Mouse (Mus musculus) CH12.LX (cell line): Measurements from ENCODE around the gene Washc3. TPM values are rescaled to one million over a fixed set of nuclear protein-coding genes. Genes with fewer than 3 reads are reported as not detected.

Experiments
- DNase-seq: peaks from one replicate; pipeline ENCODE4 v3.0.0-alpha.2; 2013; ENCODE audit errors: extremely low read depth
- H3K27ac ChIP-seq: 2 replicates; pipeline ENCODE4 v1.5.1; 2012; ENCODE audit warnings: low read depth, mild to moderate bottlenecking, control low read depth, moderate library complexity; ENCODE audit not compliant: insufficient read depth
- H3K27me3 ChIP-seq: replicated peaks from 2 replicates; pipeline ENCODE3; 2012; ENCODE audit warnings: inconsistent platforms
- H3K36me3 ChIP-seq, 2 experiments: replicated peaks in 1 of 2; 2 replicates each; pipeline versions ENCODE3 to v1.6.1; 2012; ENCODE audit warnings: inconsistent platforms in 1 of 2, low read length in 1 of 2, mild to moderate bottlenecking in 1 of 2, mixed read lengths in 1 of 2, moderate library complexity in 1 of 2; ENCODE audit not compliant: control insufficient read depth in 1 of 2, insufficient read depth in 1 of 2
- H3K4me1 ChIP-seq, 2 experiments: 2 replicates each; pipeline ENCODE4 v1.6.1; 2012; ENCODE audit warnings: inconsistent platforms in 1 of 2, moderate library complexity in 1 of 2; ENCODE audit not compliant: insufficient read depth in 2 of 2, control insufficient read depth in 1 of 2
- H3K4me2 ChIP-seq: 2 replicates; pipeline ENCODE4 v1.6.1; 2012; ENCODE audit warnings: low read depth, mild to moderate bottlenecking, control low read depth; ENCODE audit not compliant: poor library complexity, insufficient read depth, severe bottlenecking
- H3K4me3 ChIP-seq, 3 experiments: fragments of 150-350 bp in 1 of 3; sonication (generic) in 1 of 3; replicated peaks in 1 of 3; 2 replicates each; pipeline versions ENCODE3 to v1.5.1; 2011 to 2012; ENCODE audit warnings: low read depth in 2 of 3, low read length in 2 of 3, mild to moderate bottlenecking in 2 of 3, moderate library complexity in 2 of 3, control low read depth in 1 of 3, improper control_type of control experiment in 1 of 3, inconsistent platforms in 1 of 3, mixed read lengths in 1 of 3; ENCODE audit not compliant: poor library complexity in 1 of 3
- H3K79me2 ChIP-seq: replicated peaks from 2 replicates; pipeline ENCODE4 v1.6.1; 2012; ENCODE audit warnings: mild to moderate bottlenecking, moderate library complexity; ENCODE audit not compliant: control insufficient read depth, poor library complexity, insufficient read depth, severe bottlenecking; ENCODE audit errors: extremely low read depth
- H3K9ac ChIP-seq: 2 replicates; pipeline ENCODE4 v1.6.1; 2012; ENCODE audit warnings: low read depth, mild to moderate bottlenecking, control low read depth, moderate library complexity; ENCODE audit not compliant: insufficient read depth
- H3K9me3 ChIP-seq: replicated peaks from 2 replicates; pipeline ENCODE3; 2012; ENCODE audit warnings: low read length, inconsistent platforms, mixed read lengths
- CHD1 ChIP-seq: IDR thresholded peaks from 2 replicates; pipeline ENCODE4 v1.6.1; 2012; ENCODE audit warnings: low read depth, low read length, improper control_type of control experiment, inconsistent platforms
- EP300 ChIP-seq: IDR thresholded peaks from 2 replicates; pipeline ENCODE4 v1.6.1; 2011; ENCODE audit warnings: low read length, improper control_type of control experiment
- GABPA ChIP-seq: IDR thresholded peaks from 2 replicates; pipeline ENCODE4 v1.6.1; 2012; ENCODE audit warnings: low read depth, low read length, improper control_type of control experiment, inconsistent platforms; ENCODE audit not compliant: insufficient replicate concordance
- JUND ChIP-seq: conservative IDR thresholded peaks from 2 replicates; pipeline ENCODE4 v1.6.1; 2011; ENCODE audit warnings: low read depth, low read length, improper control_type of control experiment
- MAFK ChIP-seq: IDR thresholded peaks from 2 replicates; pipeline ENCODE4 v1.6.1; 2011; ENCODE audit warnings: low read length, improper control_type of control experiment; ENCODE audit not compliant: insufficient replicate concordance
- MAZ ChIP-seq: IDR thresholded peaks from 2 replicates; pipeline ENCODE4 v1.6.1; 2012; ENCODE audit warnings: low read depth, mild to moderate bottlenecking, inconsistent platforms, low read length, improper control_type of control experiment, moderate library complexity
- MXI1 ChIP-seq: IDR thresholded peaks from 2 replicates; pipeline ENCODE4 v1.6.1; 2011; ENCODE audit warnings: mild to moderate bottlenecking, low read depth, low read length, improper control_type of control experiment
- NELFE ChIP-seq: IDR thresholded peaks from 2 replicates; pipeline ENCODE4 v1.6.1; 2011; ENCODE audit warnings: low read depth, low read length, improper control_type of control experiment
- NRF1 ChIP-seq: IDR thresholded peaks from 2 replicates; pipeline ENCODE4 v1.6.1; 2014; ENCODE audit warnings: low read depth, mild to moderate bottlenecking, inconsistent platforms, low read length, improper control_type of control experiment, moderate library complexity
- RAD21 ChIP-seq: IDR thresholded peaks from 2 replicates; pipeline ENCODE4 v1.6.1; 2011; ENCODE audit warnings: low read depth, mild to moderate bottlenecking, low read length, improper control_type of control experiment, moderate library complexity
- RCOR1 ChIP-seq: conservative IDR thresholded peaks from 2 replicates; pipeline ENCODE4 v1.6.1; 2012; ENCODE audit warnings: low read depth, mild to moderate bottlenecking, inconsistent platforms, low read length, improper control_type of control experiment
- TCF12 ChIP-seq: IDR thresholded peaks from 2 replicates; pipeline ENCODE4 v1.6.1; 2014; ENCODE audit warnings: low read depth, mild to moderate bottlenecking, inconsistent platforms, low read length, improper control_type of control experiment
- UBTF ChIP-seq: IDR thresholded peaks from 2 replicates; pipeline ENCODE4 v1.6.1; 2012; ENCODE audit warnings: low read depth, mild to moderate bottlenecking, inconsistent platforms, low read length, improper control_type of control experiment, moderate library complexity
- USF1 ChIP-seq: IDR thresholded peaks from 2 replicates; pipeline ENCODE4 v1.6.1; 2014; ENCODE audit warnings: low read depth, mild to moderate bottlenecking, inconsistent platforms, low read length, improper control_type of control experiment
- ZC3H11A ChIP-seq: IDR thresholded peaks from 2 replicates; pipeline ENCODE4 v1.6.1; 2012; ENCODE audit warnings: low read depth, mild to moderate bottlenecking, inconsistent platforms, low read length, improper control_type of control experiment
- ZKSCAN1 ChIP-seq: IDR thresholded peaks from 2 replicates; pipeline ENCODE4 v1.6.1; 2012; ENCODE audit warnings: low read depth, inconsistent platforms, low read length, improper control_type of control experiment, borderline replicate concordance
- ZMIZ1 ChIP-seq: IDR thresholded peaks from 2 replicates; pipeline ENCODE4 v1.6.1; 2012; ENCODE audit warnings: low read depth, mild to moderate bottlenecking, inconsistent platforms, low read length, improper control_type of control experiment
- dilution Hi-C: fragments of 300-500 bp; cut with MboI; formaldehyde crosslinking; loops from 2 replicates; pipeline ENCODE4 v1.14.3; 2020; ENCODE audit warnings: low sequenced_read_pairs; ENCODE audit not compliant: extremely low pct_unique_long_range_greater_than_20kb, extremely low pct_ligation_motif_present
- in situ Hi-C: fragments of 300-500 bp; cut with MboI; formaldehyde crosslinking; loops from 3 replicates; pipeline ENCODE4 v1.14.3; 2019; ENCODE audit warnings: low sequenced_read_pairs, low pct_ligation_motif_present, low pct_unique_long_range_greater_than_20kb, mixed read lengths
- polyA plus RNA-seq: library from polyadenylated mRNA; unstranded; fragments of >175 nt; gene quantifications from 2 replicates; pipeline ENCODE4 v1.2.1, GENCODE M21; 2012; ENCODE audit warnings: low read depth; ENCODE audit not compliant: insufficient read length
- total RNA-seq, 2 experiments: library from RNA; depleted of rRNA; stranded (reverse); fragments of 300-350 nt in 1 of 2; fragments of >200 nt in 1 of 2; gene quantifications; 2 replicates each; pipeline ENCODE4 v1.2.3; 2012 to 2014

Gene Washc3
- total and polyA plus RNA-seq, 3 experiments, result 65.4 to 134 (median 71.8) TPM

DNA sequence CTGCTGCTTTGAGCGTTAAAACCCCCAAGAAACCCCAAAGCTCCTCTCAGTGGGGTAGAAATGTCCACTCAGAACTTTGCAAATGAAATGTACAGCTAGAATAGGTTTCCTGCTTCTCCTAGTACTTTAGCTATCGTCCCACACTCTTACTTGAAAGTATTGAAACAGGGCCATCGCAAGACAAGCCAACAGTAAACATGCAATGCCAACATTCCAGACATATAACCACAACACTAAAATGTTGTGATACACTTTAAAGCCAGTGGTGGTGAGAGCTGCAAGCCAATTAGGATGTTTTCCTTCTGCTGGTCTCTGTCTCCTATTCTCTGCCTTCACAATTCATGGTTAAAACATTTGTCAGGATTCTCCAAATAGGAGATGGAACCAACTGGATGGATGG lies 80.8 kb downstream of the Washc3 start:
- dilution Hi-C loops, result no loop called here
- no peak overlapping the region for H3K4me3 ChIP-seq
- TF ChIP-seq JUND (no peak), NELFE (no peak), RAD21 (no peak), TCF12 (no peak)
- TF ChIP-seq, all 38 proteins: peak for 0
- Histone ChIP-seq H3K9ac (no peak overlapping the region), H3K27ac (no peak overlapping the region), H3K9me3 (no peaks in the 10 kb centered on the region), H3K36me3 (no peaks in the 10 kb centered on the region), H3K79me2 (no peaks in the 10 kb centered on the region), H3K4me2 (no peak overlapping the region), H3K4me1 (no peaks in the 10 kb centered on the region), H3K27me3 (no peaks in the 10 kb centered on the region)
- no peak for DNase-seq
- in situ Hi-C loops, result no loop called here

DNA sequence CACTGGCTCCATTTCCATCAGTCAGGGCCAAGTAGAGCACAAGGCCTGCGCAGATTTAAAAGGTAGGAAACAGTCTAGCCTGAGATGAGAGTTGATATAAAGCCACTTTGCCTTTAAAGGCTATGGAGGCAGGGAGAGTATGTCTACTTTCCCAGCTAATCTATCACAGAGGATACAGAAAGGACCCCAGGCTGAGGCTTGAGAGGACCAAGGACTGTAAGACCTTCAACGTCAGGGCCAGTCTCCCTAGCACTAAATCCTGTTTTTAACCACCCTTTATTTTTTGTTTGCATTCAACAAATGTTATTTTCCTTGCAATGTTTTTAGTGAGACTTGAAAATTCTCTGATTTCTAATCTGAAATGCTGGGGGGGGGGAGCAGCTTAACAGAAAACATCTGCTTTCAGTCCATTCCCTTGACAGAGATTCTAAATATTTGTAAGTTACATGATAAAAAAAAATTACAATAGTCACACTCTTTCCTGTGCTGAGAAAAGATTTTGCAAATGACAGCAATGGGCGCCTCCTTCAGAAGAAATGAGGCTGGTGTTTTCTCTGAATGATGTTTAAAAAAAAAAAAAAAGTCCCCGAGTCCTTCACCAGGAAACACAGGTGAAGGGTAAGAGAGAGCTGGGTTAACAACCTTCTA lies 83.6 kb downstream of the Washc3 start:
- TF ChIP-seq EP300 (no peak), USF1 (no peak), ZC3H11A (no peak), ZKSCAN1 (no peak), RCOR1 (no peak), TCF12 (no peak), GABPA (no peak), UBTF (no peak), ZMIZ1 (no peak), MAZ (no peak), MAFK (no peak), MXI1 (no peak), CHD1 (no peak), NRF1 (no peak)
- Histone ChIP-seq H3K79me2 (no peaks in the 10 kb centered on the region), H3K9me3 (no peaks in the 10 kb centered on the region), H3K4me2 (no peak overlapping the region), H3K27ac (no peak overlapping the region), H3K36me3 (no peaks in the 10 kb centered on the region), H3K27me3 (no peaks in the 10 kb centered on the region), H3K9ac (no peak overlapping the region), H3K4me1 (no peaks in the 10 kb centered on the region), H3K4me3 (no peak overlapping the region)
- in situ Hi-C loops (no loop called here), dilution Hi-C loops (no loop called here)
- DNase-seq, result no peak
